Mouse (Mus musculus) layer of hippocampus, postnatal 25 days (tissue): Measurements from ENCODE around the gene Acap1. TPM values are rescaled to one million over a fixed set of nuclear protein-coding genes. Genes with fewer than 3 reads are reported as not detected.
"Not testable (repeated sequence)": the region's sequence is repeated elsewhere in the genome, so short reads cannot be mapped to it uniquely, and the experiment has no call there.

ENCODE experiments used
- DNase-seq, 2 experiments: peaks; one replicate each; pipeline ENCODE4 v3.0.0; 2022; ENCODE audit warnings: mixed read lengths in 2 of 2, low spot score in 1 of 2; ENCODE audit errors: extremely low spot score in 1 of 2
- total RNA-seq, 2 experiments: library from RNA; stranded (reverse); gene quantifications; 2 replicates each; pipeline ENCODE4 v1.2.3; 2021

Acap1 gene
- total RNA-seq, result under 1 TPM; 0.12 to 0.19 TPM

DNA sequence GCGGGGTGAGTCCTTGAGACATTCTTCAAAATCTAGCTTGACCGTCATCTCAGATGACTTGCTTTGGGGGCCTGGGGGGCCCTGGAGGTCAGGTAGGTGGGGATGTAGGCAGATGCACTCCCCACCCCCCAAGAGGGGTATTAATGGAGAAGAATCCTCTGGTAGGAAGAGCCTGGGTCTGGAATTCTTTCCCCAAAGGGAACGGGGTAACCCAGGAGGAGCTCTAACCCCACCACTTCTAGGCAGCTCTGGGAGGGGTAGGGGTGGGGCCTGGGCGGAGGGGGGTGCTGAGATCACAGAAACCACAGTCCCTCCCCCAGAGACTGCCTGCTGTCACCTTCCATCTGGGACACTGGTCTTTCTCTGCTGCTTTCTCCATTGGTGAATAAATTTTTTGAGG lies at the start of gene Acap1:
Gene Acap1, minus strand, starts transcription at position 249 of the 400 bp plus-strand sequence.
- DNase-seq, result no peak

DNA sequence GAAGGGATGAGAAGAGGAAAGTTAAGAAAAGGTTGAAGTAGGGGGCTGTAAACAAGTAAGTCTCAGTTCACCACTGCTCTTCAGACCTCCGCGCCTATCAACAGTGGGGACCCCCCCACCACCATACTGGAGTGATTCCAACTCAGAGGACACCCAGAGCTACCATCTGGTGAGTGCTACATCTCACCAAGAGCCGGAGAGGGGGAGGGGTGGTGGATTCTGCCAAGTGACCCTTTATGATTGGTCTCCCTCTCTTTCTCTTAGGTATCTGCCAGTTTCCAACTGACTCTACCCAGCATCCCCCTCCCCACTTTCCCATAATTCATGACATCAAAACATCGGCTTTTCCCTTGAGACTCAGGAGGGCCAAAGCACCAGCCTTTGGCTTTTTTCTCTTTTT lies 45.6 kb upstream of the Acap1 start:
- no peak for DNase-seq

DNA sequence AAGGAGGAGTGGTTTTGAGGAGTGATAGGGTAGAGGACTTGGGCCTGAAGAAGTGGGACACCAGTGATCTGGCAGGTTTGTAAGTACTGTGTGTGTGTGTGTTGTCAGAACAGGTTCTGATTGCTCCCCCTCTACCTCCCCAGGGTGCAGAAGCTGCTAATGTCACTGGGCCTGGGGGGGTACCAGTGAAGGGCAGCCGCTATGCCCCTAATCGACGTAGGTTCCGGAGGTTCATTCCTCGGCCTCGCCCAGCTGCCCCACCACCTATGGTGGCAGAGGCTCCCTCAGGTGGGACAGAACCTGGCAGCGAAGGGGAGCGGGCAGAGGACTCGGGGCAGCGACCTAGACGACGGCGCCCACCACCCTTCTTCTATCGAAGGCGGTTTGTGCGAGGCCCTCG lies 44.4 kb upstream of the Acap1 start:
- DNase-seq, result no peak

DNA sequence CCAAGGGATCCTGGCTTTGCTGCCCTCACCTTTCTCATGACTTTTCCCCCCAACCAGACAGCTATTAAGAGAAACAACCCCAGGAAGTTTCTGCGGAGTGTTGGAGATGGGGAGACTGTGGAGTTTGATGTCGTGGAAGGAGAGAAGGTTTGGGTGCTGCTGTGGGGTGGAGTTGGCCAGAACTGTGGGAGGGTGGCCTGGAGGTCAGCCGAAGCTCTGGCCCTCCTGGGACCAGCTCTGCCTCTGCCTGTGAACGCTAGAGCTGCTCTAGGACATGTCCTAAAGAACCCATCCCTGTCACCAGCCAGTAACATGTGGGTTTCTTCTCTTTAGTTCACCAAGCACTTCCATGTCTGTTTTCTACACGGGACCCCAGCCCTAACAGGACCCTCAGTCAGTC lies 43.8 kb upstream of the Acap1 start:
- no peak for DNase-seq

DNA sequence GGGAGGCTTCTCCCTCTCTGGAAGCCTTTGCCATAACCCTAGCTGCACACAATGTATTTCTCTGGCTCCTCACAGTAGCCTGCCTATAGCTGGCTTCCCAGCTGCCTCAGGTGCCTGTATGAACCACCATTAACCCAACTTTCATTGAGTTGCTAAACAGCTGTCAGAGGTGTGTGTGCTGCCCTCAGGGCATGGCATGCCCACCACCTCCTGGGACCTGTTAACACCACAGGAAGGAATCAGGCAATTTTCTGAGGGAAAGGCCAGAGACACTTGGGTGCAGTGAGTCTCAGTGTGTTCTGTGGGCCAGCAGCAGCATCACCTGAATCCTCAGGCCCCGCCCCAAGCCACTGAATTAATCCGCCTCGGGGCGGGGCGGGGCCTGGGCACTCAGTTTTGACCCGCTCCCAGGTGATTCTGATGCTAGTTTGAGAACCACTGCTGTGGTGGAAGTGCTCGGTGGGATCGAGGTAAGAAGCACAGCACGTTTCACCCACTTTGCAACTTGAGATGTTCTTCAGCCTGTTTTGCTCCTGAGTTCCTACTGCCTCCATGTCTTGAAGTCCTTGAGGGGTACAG lies 43.2 kb upstream of the Acap1 start:
- DNase-seq, result no peak

DNA sequence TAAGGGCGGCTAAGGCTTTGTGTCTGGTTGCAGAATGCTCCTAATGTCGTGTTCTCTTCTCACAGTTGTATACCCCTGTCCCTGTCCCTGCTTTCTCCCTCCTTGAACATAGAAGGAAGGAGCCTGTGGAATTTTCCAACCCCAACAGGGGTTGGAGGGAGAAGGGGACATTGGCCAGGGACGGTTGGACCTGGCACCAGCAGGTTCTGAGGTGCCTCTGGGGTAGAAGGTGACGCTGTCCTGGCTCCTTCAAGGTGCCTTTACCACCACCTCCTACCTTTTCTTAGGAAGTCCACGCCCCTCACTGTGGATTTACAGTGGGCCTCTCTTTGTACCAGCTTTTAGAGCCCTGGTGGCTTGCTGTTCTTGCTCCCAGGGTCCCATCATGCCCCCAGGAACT lies 42.5 kb upstream of the Acap1 start:
- no peak for DNase-seq

DNA sequence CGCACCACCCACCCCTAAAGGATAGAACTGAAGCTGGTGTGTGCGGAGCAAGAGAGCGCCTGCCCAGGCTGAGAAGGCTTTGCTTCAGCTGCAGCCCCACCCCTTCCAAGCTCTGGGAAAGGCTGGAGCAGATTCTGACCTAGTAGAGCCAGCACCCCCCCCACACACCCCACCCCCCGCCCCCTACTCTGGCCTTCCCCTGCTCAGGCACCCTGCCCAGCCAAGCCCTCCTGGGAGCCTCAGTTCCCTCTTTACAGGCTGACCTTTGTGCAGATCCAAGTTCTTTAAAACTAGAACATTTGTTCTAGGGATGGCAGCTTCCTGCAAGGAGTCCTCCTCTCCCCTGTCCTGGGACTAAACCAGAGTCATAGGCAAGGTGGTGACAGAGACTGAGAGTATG lies 42.0 kb upstream of the Acap1 start:
- DNase-seq, result no peak

DNA sequence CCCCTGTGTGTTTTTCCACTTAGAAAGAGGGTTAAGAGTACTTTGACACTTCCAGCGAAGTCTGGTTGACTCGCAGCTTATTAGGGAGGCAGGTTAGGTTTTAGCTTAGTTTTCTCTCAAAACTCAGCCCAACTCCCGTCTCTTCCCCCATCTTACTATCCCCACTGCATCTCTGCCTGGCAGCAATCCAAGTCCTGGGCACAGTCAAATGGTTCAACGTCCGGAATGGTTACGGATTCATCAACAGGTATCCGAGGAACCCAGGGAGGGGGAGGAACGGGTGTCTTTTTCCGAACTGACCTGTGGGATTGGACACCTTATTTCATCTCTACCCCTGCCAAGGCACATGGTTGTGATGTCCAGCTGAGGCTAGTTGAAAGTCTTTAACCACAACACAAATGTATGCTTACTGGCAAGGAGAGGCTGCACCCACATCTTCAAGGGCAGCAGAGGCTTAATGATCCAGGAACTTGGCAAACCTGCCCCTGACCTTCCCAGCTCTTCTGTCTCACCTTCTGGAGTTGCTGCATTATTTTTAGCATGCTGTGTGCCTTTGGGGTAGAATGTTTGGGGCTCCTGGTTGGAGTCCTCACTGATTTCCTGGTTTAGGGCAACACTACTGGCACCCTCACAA lies 41.5 kb upstream of the Acap1 start:
- no peak for DNase-seq

DNA sequence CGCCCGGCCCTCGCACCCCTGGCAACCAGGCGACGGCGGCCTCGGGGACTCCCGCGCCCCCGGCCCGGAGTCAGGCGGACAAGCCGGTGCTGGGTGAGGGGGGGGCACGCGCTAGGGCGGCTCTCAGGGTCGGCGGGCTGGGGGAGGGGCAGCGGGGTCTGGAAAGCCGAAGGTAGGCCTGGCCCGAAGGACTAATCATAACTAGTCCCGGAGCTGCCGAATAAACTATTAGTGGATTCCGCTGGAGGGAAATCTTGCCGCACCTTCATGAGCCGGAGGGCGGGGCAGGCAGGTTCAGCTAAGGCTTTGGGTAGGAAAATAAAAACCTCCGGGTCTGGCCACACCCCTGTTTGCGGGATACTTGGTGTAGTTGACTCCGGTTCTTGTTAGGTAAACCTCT lies 40.8 kb upstream of the Acap1 start:
- DNase-seq, result no peak

DNA sequence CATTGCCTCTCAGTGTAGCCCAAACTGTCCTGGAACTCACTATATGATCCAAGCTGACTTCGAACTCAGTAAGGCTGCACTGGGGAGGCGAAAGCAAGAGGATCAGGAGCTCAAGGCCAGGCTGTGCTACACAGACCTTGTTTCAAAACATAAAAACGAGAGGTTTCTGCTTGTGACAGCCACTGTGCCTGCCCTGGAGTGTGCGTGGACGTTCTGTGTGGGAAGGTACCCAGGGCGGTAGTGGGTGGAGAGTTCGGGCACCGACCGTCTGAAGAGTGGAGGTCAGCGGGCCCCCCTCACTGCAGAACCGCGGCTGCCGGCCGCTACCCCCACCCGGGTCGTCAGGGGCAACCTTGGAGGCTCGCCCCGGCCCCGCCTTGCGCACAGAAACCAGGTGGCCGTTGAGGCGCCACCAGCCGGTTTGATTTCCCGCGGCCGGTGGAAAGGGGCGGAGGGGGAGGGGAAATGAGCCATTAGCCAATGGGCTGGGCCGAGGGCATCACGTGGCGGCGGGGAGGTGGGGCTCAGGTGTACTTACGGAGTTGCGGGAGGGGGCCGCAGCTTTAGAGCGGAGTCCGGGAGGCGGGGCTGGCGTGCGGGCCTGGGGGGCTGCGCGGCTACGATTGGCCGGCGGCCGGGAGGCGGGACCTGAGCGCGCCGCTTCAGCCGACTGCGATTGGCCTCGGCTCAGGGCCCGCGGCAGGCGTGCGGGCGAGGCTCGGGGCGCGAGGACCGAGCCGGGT lies 40.0 kb upstream of the Acap1 start, which contains the start of gene Ybx2:
Gene Ybx2, plus strand, starts transcription at position 660 of the 743 bp plus-strand sequence.
- peak; percentile 66 to 76 for DNase-seq

DNA sequence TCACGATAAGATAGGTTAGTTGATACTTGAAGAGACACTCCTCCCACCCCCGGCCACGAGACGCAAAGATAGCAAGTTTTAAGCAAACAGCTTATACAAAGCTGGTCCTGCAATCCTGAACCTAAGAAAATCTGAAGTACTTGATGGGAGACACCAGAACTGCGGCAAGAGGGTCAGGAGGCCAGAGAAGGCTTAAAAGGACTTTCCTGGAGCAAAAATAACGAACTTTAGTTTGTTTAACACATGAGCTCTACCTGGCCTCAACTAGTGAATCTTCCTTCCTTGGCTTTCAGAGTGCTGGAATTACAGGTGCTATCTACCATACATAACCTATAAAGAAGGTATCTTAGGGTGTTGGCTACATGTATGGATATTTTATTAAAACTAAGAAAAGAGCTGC lies 39.3 kb upstream of the Acap1 start:
- no peak for DNase-seq

DNA sequence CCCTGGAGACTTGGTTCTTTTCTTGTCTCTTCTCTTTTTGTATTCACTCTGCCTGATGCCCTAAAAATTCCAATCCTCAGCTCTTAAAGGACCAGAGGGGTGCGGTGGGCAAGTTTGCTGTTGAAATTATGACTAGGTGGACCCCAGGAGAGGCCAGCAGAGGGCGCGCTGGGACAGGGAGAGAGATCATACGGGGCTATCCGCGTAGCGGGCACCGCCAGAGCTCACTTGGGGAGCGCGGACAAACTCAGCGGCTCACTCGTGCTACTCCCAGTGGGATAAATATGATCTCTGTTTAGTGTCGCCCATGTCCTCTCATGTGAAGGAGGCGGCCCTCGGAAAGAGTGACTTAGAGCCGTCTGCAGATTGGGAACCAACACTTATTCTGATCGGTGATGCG lies 38.8 kb upstream of the Acap1 start:
- peak; percentile 96 to 100 for DNase-seq

DNA sequence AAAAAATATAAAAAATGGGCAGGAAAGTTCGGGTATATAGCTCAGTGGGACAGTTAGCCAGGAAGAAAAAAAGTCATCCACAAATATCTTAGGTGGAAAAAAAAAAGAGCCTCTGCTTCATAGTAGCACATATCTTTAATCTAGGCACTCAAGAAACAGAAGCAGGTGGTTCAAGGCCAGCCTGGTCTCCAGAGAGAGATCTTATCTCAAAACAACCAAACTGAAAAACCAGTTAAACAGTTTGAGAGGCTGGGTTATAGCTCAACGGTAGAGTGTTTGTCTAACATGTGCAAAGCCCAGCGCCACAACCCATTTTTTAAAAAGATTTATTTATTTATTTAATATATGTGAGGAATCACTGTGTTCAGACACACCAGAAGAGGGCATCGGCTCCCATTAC lies 37.7 kb upstream of the Acap1 start:
- no peak for DNase-seq

DNA sequence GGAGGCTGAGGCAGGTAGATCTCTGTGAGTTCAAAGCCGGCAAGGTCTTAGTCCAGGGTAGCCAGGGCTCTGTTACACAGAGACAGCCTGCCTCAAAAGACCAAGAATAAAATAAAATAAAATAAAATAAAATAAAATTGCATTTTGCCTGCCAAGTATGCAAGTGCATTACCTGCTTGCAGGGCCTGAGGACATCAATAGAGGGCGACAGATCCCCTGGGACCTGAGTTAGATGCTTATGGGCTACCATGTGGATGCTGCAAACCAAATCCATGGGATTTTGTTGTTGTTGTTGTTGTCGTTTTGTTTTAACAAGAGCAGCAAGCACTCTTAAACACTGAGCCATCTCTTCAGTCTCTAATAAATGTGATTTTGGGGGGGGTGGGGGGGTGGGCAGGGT lies 36.9 kb upstream of the Acap1 start:
- no peak for DNase-seq

DNA sequence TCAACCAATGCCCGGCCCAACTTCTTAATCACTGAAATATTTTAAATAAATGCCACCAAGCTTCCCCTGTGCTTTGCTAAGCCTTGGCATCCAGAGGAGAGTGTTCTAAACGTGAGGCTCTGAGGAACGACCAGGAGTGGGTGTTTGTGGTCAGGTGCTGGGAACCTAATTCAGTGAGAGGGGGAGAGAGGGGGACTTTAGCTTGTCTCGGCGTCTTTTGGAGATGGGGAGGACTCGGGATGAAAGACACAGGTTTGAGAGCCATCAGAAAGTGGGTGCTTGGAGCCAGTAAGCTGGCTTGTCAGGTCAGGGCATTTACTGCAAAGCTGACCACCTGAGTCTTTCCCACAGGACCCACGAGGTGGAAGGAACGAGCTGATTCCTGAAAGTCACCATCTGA lies 36.4 kb upstream of the Acap1 start:
- DNase-seq, result no peak

DNA sequence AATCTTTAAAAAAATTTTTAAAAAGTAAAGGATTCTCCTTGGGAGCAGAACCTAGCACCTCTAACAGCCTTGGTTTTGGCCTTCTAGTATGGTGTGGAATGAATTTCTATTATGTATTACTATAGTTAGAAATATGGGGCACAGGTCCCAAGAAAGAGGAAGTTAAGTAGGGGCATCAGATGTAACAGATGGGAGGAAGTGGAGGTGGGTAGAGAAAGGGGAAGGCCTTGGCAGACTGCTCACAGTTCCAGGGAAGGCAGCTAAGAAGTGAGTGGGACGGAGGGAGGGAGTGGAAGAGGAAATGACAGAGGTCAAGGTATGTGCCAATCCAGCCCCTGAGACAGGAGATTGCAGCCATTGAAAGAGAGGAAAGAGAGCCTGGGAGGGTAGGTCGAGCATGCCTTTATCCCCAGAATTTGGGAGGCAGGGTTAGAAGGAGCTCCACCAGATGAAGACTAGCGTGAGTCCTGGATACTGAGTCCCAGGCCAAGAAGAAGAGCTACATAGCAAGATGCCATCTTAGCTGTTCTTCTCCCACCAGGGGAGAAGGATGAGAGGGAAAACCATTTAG lies 35.7 kb upstream of the Acap1 start:
- DNase-seq, result no peak

DNA sequence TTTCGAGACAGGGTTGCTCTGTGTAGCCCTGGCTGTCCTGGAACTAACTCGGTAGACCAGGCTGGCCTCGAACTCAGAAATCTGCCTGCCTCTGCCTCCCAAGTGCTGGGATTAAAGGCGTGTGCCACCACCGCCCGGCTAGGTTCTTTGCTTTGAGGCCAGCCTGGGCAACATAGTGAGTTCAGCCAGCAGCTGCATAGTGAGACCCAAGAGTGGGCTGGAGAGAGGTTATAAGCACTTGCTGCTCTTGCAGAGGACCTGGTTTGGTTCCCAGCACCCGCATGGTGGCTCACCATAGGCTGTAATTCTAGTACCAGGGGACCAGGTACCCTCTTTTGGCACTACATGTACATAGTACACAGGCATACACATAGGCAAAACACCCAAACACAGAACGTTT lies 34.8 kb upstream of the Acap1 start:
- not testable (repeated sequence) for DNase-seq

DNA sequence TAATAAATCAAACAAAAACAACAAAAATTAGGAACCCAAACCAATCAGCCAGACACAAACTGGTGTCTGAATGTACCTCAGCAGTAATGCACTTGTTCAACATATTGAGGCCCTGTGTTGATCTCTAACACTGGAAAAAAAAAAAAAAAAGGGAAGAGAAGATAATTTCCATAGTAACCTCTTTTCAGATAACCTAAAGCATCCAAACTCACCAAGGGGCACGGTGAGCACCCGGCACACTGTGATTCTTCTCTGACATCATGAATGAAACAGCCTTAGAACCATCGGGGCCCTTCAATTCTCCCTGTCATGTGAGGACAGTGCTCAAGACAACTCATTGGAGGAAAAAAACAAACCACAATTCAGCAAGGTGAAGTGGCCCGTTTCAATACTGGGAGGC lies 34.4 kb upstream of the Acap1 start:
- no peak for DNase-seq

DNA sequence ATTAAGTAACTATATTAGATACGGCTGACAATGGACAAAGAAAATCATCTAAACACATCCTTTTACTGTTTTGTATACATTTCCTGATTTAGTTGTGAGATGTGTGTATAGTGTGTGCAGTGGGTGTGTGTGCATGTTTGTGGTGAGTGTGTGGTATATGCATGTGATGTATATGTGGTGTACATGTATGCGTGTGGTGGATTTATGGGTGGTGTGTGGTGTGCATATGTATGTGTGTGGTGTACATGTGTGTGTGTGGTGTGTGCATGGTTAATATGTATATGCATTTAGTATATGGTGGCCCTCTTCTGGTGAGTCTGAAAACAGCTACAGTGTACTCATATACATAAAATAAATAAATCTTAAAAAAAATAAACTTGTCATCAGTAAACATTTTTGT lies 32.2 kb upstream of the Acap1 start:
- no peak for DNase-seq

DNA sequence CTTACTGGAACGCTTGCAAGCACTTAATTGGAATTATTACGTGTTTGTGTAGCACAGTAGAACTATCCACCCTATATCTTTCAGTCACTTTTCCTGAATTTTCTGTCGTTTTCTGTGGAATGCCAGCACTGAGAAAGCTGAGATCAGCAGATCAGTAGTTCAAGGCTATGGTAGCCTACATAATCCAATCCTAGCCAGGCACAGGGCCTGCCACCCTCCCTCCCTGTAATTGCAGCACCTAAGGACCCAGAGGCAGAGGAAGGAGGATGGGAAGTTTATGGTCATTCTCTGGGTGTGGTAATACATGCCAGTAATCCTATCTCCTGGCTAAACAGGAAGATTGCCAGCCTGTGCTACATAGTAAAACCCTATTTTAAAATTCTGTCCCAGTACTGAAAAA lies 27.5 kb upstream of the Acap1 start:
- no peak for DNase-seq

DNA sequence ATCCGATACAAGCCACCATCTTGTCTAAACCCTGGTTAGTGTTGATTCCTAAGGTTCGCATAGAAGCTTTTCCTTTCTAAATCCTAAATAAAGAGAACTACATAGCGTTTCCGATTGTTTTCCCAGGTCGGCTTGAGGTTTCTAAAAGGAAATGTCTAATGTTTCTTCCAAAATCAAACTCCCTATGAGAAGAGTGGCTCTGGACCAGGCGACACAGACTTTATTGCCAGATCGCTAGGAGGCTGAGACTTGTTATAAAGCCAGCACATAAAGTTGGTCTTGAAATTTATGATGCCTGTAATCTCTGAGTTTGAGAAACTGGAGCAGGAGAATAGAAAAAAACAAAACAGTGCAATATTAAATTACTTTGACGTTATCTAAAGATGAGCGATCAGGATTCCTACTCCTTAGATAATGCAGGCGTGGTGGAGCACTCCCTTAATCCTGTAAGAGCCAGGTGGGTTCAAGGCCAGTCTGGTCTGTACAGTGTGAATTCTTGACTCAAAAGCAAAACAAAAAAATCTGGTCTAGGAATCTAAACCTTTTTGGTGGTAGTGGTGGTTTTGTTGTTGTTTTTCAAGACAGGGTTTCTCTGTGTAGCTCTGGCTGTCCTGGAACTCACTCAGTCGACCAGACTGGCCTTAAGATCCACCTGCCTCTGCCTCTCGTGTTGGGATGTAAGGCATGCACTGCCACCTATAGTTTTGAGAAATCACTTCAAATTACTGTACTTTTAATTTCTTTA lies 26.8 kb upstream of the Acap1 start:
- no peak for DNase-seq
